Mouse (Mus musculus): ENCODE data around the gene Pde8b. TPM values are rescaled to one million over a fixed set of nuclear protein-coding genes. Genes with fewer than 3 reads are reported as not detected.

The Pde8b gene
- total RNA-seq (2023) = not detected

DNA sequence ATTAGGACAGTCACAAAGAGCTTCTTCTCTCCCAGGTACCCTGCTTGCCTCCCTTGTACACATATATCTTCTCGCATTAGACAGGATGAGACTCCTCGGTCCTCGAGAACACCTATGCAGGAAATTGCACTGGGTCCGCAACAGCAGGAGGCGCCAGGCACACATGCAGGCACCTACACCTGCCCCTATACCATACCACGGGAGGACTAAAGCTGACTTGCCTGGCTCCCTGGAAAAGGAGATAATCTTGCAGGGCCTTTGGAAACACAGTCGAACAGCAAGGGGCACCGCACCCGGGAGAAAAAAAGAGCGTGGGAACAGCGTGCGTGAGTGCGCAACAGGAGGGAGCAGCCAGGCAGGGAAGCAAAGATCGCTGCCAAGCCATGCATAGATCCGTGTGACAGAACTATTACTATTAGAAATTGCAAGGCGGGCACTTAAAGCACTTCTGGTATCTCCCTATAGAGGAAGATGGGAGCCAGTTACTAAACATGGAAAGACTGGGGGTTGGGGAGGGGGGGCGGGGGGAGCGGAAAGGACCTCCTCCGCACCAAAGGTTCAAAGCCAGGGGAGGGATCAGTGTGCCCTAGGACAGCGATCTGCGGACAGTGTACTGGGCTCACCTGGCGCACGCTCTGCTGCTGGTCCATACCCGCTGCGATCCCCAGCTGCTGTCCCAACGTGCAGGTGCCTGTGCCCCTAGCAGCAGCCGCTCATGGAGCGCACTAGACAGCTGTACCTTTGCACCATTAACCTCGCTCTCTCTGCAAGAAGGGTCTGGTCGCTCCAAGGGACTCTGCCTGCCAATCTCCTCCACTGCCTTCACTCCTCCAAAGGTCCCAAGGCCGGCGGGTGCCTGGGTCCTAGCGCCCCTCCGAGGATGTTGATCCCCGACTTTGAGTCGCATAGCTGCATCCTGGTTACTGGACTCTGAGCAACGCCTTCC, at the start of gene Pde8b:
Pde8b (minus strand) TSS at position 826 of the 946 bp plus-strand sequence.

GRCm38 (mm10) chr13:94976219-94977186, 273.6 kb downstream of the Pde8b start, which contains the start of gene Wdr41:
Wdr41 (plus strand) TSS chr13:94976344.

Other genes with a start within 250 kb of the Pde8b start
- gene Zbed3, start 73.3 kb upstream of the Pde8b start, total RNA-seq (2023) = 13.1 TPM
- 42.7 TPM for gene Aggf1, start 125.0 kb upstream of the Pde8b start, total RNA-seq (2023)
- not detected for gene Crhbp, start 194.6 kb upstream of the Pde8b start, total RNA-seq (2023)
- not detected for gene S100z, start 228.4 kb upstream of the Pde8b start, total RNA-seq (2023)